Mouse (Mus musculus): ENCODE data around the gene Tenm1. TPM values are rescaled to one million over a fixed set of nuclear protein-coding genes. Genes with fewer than 3 reads are reported as not detected.

Tenm1 gene
- polyA plus RNA-seq, 1 experiment from 2014 or later: 0.64 TPM

DNA sequence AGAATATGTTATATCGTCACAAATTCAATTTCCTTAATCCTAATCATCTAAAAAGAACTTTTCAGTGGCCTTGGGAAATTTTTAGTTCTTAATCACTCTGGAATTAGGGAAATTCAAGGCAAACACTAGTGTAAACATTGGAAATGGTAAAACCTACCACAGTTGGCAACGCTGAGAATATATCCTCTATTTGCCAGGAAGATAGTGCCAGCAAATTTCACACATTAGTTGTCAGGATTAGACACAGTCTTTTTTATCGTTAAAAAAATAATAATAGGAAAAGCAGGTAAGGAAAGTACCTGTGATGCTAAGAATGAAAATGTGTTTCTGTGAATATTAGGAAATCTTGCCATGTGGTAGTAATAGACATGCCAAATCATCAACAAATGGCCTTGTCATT is 223.9 kb downstream of the Tenm1 start:
- 87% methylated on average over 3 of the region's 3 CpGs for WGBS

DNA sequence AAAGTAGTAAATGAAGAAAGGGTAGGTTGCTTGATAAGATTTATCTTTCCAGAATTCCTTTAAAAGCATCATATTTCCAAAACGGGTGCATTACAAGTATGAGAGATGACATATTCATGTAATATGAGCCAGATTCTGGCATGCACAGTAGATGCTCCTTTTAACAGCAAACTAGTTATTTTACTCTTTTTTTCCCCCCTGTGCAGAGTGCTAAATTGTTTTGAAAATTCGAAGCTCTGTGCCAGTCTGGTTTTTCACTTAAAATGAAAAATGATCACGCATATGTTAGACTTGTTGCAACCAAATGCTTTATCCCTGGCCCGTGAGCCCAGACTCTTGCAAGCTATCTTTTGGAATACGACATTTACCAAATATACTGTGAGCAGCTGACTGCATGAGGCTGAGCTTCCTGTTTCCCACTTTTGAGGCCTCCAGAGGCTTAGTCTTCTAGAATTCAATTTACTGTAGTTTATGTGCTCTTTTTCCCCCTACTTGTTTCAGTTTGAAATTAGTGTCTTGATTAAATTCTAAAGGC is 226.6 kb downstream of the Tenm1 start:
- WGBS: 87% methylated on average over 5 of the region's 5 CpGs
- no peaks in the 10 kb centered on the region for H3K36me3 ChIP-seq
- no peaks in the 10 kb centered on the region for H3K27me3 ChIP-seq (ENCODE audit: low read depth, poor library complexity, severe bottlenecking)
- no peaks in the 10 kb centered on the region for H3K9me3 ChIP-seq (replicated peaks)
- no peak for DNase-seq (ENCODE audit: low spot score)
- H3K4me3 ChIP-seq: no peak overlapping the region
- no peak overlapping the region for H3K27ac ChIP-seq (replicated peaks)
- no peaks in the 10 kb centered on the region for H3K4me1 ChIP-seq

More for the DNA sequence above, 223.9 kb downstream of the Tenm1 start:
- Histone ChIP-seq H3K9me3 (replicated peaks) (no peaks in the 10 kb centered on the region), H3K27ac (replicated peaks) (no peak overlapping the region), H3K4me3 (no peak overlapping the region), H3K4me1 (no peaks in the 10 kb centered on the region), H3K27me3 (ENCODE audit: low read depth, poor library complexity, severe bottlenecking) (no peaks in the 10 kb centered on the region), H3K36me3 (no peaks in the 10 kb centered on the region)
- DNase-seq (ENCODE audit: low spot score): no peak

DNA sequence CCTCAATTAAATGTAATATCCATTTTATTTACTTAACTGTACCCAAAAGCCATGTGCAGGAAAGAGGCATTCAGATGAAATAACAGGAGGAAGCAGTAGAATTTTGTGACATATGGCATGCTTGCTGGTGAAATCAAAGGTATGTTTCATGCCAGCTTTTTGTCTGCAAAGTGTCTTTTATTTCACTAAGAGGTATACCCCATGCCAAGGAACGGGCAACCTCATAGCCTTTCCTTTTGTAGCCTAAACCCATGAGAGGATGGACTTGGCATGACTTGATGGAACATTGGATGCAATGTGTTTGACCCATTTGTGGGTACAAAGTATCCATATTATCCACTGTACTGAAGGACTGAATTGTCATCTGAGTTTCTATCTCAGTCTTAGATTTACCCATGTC is 246.0 kb downstream of the Tenm1 start:
- WGBS: 78% methylated on average over 1 of the region's 1 CpGs
- no peaks in the 10 kb centered on the region for H3K9me3 ChIP-seq (replicated peaks)
- no peaks in the 10 kb centered on the region for H3K4me1 ChIP-seq
- no peaks in the 10 kb centered on the region for H3K36me3 ChIP-seq
- H3K4me3 ChIP-seq: no peak overlapping the region
- H3K27ac ChIP-seq (replicated peaks): no peak overlapping the region
- H3K27me3 ChIP-seq (ENCODE audit: low read depth, poor library complexity, severe bottlenecking): no peaks in the 10 kb centered on the region
- no peak for DNase-seq (ENCODE audit: low spot score)

DNA sequence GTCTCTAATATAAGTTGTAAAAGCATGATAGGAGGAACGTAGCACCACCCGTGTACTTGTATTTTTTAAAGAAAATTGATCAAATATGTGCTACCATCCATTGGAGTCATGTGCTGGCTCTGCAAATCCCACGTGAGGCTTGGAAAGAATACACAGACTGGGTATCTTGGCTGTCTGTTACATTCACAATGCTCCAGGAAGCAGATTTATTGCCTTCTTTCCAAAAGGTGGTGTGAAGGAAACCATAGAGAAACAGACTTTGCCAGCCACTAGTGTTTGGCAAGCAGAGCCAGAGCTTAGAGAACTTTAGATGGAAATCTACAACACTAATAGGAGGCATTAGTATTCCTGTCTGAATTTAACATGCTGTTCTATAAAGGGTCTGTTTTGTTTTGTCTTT is 277.4 kb downstream of the Tenm1 start:
- no peak overlapping the region for H3K4me3 ChIP-seq
- no peaks in the 10 kb centered on the region for H3K27me3 ChIP-seq (ENCODE audit: low read depth, poor library complexity, severe bottlenecking)
- no peaks in the 10 kb centered on the region for H3K9me3 ChIP-seq (replicated peaks)
- H3K36me3 ChIP-seq: no peaks in the 10 kb centered on the region
- 89% methylated on average over 3 of the region's 3 CpGs for WGBS
- H3K4me1 ChIP-seq: no peaks in the 10 kb centered on the region
- DNase-seq (ENCODE audit: low spot score): no peak
- H3K27ac ChIP-seq (replicated peaks): no peak overlapping the region

DNA sequence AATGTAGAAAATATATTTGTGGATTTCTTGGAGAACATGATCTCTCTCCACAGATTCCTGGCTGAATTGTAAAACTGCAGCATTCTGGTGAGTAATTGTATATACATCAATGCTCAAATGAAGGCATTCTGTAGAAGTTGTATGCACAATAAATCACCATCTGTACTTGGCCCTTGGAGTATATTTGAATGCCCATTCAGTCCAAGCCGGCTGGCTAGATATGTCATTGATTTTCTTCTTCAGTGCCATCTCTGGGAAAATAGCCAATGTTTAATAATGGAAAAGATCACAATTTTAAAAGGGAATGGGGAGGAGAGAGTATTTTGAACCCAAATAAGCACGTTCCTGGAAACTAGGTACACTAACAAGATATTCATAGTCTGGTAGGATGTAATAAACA is 299.2 kb downstream of the Tenm1 start:
- Histone ChIP-seq H3K27me3 (ENCODE audit: low read depth, poor library complexity, severe bottlenecking) (no peaks in the 10 kb centered on the region), H3K4me3 (no peak overlapping the region), H3K4me1 (no peaks in the 10 kb centered on the region), H3K36me3 (no peaks in the 10 kb centered on the region), H3K27ac (replicated peaks) (no peak overlapping the region), H3K9me3 (replicated peaks) (no peaks in the 10 kb centered on the region)
- no peak for DNase-seq (ENCODE audit: low spot score)
- WGBS: 71% methylated on average over 2 of the region's 2 CpGs

DNA sequence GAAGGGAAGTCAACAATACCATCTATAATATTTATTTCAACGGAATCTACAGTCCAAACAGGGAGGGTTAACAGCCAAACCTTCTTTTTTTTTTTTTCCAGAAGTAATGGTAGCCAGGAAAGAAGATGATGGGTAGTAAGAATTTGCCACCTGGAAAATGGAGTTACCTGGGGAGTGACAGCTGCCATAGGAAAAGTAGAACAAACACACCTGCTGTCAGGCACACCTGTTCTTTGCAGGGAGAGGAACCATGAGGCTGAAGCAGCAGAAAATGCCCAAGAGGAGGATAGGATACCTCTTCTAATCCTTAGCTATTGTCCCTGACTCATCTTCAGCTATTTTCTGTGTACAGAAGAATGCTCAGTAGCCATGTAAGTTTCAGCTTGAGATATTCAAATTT is 306.4 kb downstream of the Tenm1 start:
- Histone ChIP-seq H3K27me3 (ENCODE audit: low read depth, poor library complexity, severe bottlenecking) (no peaks in the 10 kb centered on the region), H3K4me3 (no peak overlapping the region), H3K27ac (replicated peaks) (no peak overlapping the region), H3K36me3 (no peaks in the 10 kb centered on the region), H3K9me3 (replicated peaks) (no peaks in the 10 kb centered on the region), H3K4me1 (no peaks in the 10 kb centered on the region)
- 77% methylated on average over 1 of the region's 1 CpGs for WGBS
- DNase-seq (ENCODE audit: low spot score): no peak

DNA sequence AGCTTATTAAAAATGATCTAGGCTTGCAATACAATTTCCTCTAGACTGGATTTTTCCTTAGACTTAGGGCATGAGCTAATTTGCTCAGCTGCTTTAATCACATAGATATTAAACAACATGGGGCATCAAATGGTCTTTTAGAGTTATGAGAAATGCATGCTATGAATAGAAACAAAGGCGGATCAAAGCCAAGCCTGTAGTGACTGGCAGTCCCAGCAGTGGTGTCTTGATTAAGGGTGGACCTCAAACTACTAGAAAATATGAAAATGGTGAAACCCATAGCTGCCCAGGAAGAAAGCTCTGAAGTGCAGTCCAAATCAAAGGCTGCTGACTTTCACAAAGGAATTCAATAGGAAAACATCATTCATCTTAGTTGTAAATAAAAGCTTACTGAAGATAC is 306.9 kb downstream of the Tenm1 start:
- H3K27me3 ChIP-seq (ENCODE audit: low read depth, poor library complexity, severe bottlenecking): no peaks in the 10 kb centered on the region
- DNase-seq (ENCODE audit: low spot score): no peak

DNA sequence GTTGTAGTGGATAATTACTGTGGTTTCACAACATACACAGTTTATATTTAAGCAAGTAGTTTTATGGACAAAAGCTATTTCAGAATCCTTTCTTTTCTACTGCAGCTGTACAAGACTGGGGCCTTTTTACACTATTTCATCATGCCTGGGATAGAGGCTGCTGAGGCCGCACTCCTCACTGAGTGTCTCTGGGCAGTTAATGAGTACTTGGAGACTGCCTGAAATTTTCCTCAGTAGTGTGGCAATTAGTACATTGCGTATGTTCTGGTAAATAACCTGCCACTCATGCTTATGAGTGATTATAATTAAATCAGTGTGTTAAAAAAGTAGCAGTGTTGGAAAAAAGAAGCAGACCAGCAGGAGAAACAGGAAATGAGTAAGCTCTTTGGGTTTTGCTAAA is 442.8 kb downstream of the Tenm1 start:
- Histone ChIP-seq H3K36me3 (no peaks in the 10 kb centered on the region), H3K4me3 (no peak overlapping the region), H3K27ac (replicated peaks) (no peak overlapping the region), H3K9me3 (replicated peaks) (no peaks in the 10 kb centered on the region), H3K27me3 (ENCODE audit: low read depth, poor library complexity, severe bottlenecking) (no peaks in the 10 kb centered on the region), H3K4me1 (no peaks in the 10 kb centered on the region)
- no peak for DNase-seq (ENCODE audit: low spot score)
- 85% methylated on average over 2 of the region's 2 CpGs for WGBS

More for the DNA sequence above, 306.9 kb downstream of the Tenm1 start:
- no peaks in the 10 kb centered on the region for H3K36me3 ChIP-seq
- no peak overlapping the region for H3K4me3 ChIP-seq
- H3K27ac ChIP-seq (replicated peaks): no peak overlapping the region
- no peaks in the 10 kb centered on the region for H3K9me3 ChIP-seq (replicated peaks)
- 95% methylated on average over 1 of the region's 1 CpGs for WGBS
- H3K4me1 ChIP-seq: no peaks in the 10 kb centered on the region

DNA sequence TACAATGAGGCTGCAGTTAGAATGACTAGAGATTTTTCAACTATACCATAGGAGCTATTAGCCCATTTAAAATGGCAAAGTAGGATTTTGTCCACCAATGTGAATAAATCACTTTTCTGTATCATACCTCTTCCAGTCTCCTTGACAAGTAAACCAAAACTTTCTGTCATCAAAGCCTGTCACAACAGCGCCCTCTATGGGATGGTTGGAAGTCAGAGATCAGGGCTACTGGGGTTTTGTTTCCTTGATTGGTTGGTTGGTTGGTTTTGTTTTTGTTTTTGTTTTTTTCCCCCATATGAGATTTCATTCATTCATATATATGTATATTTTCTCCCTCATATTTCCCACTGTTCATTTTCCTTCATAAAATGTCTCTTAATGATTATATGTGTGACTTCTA is 455.4 kb downstream of the Tenm1 start:
- DNase-seq (ENCODE audit: low spot score): peak; percentile 12
- 0% methylated on average over 1 of the region's 1 CpGs for WGBS
- Histone ChIP-seq H3K27me3 (ENCODE audit: low read depth, poor library complexity, severe bottlenecking) (no peaks in the 10 kb centered on the region), H3K27ac (replicated peaks) (no peak overlapping the region), H3K9me3 (replicated peaks) (no peaks in the 10 kb centered on the region), H3K36me3 (no peaks in the 10 kb centered on the region), H3K4me1 (no peaks in the 10 kb centered on the region), H3K4me3 (no peak overlapping the region)

DNA sequence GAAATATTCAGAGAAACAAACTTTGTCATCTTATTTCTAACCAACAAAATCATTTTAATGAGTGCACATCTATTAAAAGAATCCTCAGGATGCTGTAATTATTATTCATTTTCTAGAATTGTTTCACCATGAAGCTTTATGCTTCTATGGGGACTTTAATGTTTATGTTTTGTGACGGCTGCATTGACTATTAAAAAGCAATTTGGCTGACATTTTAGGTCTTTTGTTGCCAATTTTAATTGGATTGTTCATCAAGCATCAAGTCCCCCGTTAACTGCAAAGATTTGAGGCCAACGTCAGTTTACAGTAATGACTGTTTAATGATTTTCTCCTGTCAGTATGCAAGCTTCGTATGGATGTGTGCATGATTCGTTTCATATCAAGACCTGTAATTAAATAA is 461.3 kb downstream of the Tenm1 start:
- no peak overlapping the region for H3K4me3 ChIP-seq
- H3K9me3 ChIP-seq (replicated peaks): no peaks in the 10 kb centered on the region
- H3K27me3 ChIP-seq (ENCODE audit: low read depth, poor library complexity, severe bottlenecking): no peaks in the 10 kb centered on the region
- no peaks in the 10 kb centered on the region for H3K36me3 ChIP-seq
- H3K4me1 ChIP-seq: no peaks in the 10 kb centered on the region
- WGBS: 89% methylated on average over 5 of the region's 5 CpGs
- H3K27ac ChIP-seq (replicated peaks): no peak overlapping the region
- no peak for DNase-seq (ENCODE audit: low spot score)

DNA sequence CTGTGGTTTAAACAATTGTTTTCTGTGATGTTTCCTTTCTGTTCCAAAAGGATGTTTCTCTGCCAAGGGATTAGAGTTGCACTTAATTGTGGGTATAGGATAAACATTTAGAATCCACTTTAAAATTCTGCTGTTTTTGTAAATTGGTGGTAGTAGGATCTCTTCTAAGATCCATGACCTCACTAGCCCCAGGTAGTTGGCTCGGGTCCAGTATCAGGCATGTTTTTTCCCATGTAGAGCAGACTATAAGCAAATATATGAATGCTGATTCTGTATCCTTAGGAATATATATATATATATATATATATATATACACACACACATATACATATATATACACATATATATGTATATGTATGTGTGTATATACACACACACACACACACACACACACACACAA is 567.2 kb downstream of the Tenm1 start:
- Histone ChIP-seq H3K36me3 (no peaks in the 10 kb centered on the region), H3K9me3 (replicated peaks) (no peaks in the 10 kb centered on the region), H3K4me1 (no peaks in the 10 kb centered on the region), H3K4me3 (no peak overlapping the region), H3K27me3 (ENCODE audit: low read depth, poor library complexity, severe bottlenecking) (no peaks in the 10 kb centered on the region), H3K27ac (replicated peaks) (no peak overlapping the region)
- no peak for DNase-seq (ENCODE audit: low spot score)
- 67% methylated on average over 1 of the region's 1 CpGs for WGBS

DNA sequence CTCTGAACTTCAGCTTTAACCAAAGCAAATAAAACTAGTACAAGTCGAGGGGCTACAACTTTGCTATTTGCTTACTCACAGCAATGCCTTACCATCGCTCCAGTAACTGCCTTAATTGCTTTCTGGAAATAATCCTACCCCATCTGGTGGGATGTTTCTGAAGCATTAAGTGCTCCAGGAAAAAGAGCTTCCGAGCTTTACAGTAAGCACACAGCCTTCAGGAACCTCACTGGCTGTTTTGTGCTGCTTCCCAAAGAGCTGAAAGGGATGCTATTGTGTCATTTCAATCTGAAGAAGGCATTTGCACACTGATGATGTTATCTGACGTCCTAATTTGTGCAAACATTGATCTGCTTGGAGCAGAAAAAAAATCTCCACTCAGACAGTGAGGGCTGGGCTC is 647.4 kb downstream of the Tenm1 start:
- H3K4me1 ChIP-seq: no peaks in the 10 kb centered on the region
- H3K36me3 ChIP-seq: no peaks in the 10 kb centered on the region
- DNase-seq (ENCODE audit: low spot score): no peak
- no peaks in the 10 kb centered on the region for H3K9me3 ChIP-seq (replicated peaks)
- no peaks in the 10 kb centered on the region for H3K27me3 ChIP-seq (ENCODE audit: low read depth, poor library complexity, severe bottlenecking)
- no peak overlapping the region for H3K27ac ChIP-seq (replicated peaks)
- no peak overlapping the region for H3K4me3 ChIP-seq
- whole genome bisulfite sequencing: 60% methylated on average over 4 of the region's 4 CpGs

DNA sequence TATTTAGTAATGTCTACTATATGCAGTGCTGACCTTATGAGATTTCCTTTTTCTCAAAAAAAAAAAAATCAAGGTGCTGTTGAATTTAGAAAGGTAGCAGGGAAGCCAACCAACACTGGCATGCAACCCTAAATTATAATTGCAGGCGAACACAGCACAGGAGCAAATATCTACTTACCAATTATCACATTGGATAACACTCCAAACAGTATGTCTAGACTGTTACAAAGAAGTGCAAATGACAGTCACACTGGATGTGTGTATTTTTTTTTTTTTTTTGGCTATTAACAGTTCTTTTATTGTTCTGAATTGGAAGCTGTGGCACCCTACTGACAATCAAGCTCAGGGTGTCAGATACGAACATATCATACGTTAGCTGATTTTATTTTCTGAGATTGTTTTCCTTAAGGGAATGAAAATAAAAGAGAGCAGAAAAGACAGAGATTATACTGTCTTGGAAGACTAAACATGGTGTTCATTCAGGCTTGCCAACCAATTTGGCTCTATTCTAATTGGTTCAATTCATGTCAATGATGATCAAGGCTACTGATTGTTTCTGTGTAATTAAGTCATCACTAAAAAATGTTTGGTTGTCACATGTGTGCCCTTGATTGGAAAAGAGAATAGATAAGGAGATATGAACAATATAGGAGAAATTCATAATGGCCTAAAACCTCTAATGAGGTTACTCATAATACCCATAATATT is 710.7 kb downstream of the Tenm1 start:
- H3K4me1 ChIP-seq: no peaks in the 10 kb centered on the region
- 89% methylated on average over 3 of the region's 3 CpGs for WGBS
- no peaks in the 10 kb centered on the region for H3K36me3 ChIP-seq
- no peak for DNase-seq (ENCODE audit: low spot score)
- no peaks in the 10 kb centered on the region for H3K27me3 ChIP-seq (ENCODE audit: low read depth, poor library complexity, severe bottlenecking)
- H3K27ac ChIP-seq (replicated peaks): no peak overlapping the region
- no peak overlapping the region for H3K4me3 ChIP-seq
- no peaks in the 10 kb centered on the region for H3K9me3 ChIP-seq (replicated peaks)

DNA sequence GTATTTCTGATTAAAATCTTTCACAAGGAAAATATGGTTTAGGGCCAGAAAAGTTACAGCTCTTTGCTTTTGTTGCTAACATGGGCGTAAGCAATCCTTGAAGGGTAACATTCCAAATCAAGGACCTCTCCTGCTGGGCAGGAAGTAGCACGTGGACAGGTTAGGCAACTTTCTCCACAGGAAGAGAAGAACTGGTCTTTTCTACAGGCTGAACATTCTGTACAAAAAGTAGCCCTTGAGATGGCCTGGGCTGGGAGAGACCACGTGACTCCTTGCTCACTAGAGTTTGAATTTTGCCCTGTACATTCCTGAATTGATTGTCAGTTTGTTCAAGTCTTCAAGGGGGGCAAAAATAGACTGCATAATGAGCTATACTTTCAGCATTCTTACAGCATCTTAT is 728.6 kb downstream of the Tenm1 start:
- H3K27ac ChIP-seq (replicated peaks): no peak overlapping the region
- H3K9me3 ChIP-seq (replicated peaks): no peaks in the 10 kb centered on the region
- DNase-seq (ENCODE audit: low spot score): no peak
- 73% methylated on average over 3 of the region's 3 CpGs for WGBS
- H3K4me3 ChIP-seq: no peak overlapping the region
- H3K4me1 ChIP-seq: no peaks in the 10 kb centered on the region
- H3K27me3 ChIP-seq (ENCODE audit: low read depth, poor library complexity, severe bottlenecking): no peaks in the 10 kb centered on the region
- H3K36me3 ChIP-seq: no peaks in the 10 kb centered on the region
